Mouse (Mus musculus) duodenum, adult 2 months (tissue): ENCODE data around the gene Cga. TPM values are rescaled to one million over a fixed set of nuclear protein-coding genes. Genes with fewer than 3 reads are reported as not detected.

Experiments
- polyA plus RNA-seq: library from polyadenylated mRNA; depleted of rRNA; stranded (reverse); fragments of >200 nt; gene quantifications from 2 replicates; pipeline ENCODE4 v1.2.3, GENCODE M21; 2012; ENCODE audit warnings: low replicate concordance; rRNA removed

The Cga gene
- polyA plus RNA-seq: not detected in 2 replicates

GRCm38 (mm10) chr4:34893479-34893878 lies at the start of gene Cga:
Gene Cga, plus strand, starts transcription at chr4:34893779.

GRCm38 (mm10) chr4:34882818-34883217 lies 10.8 kb upstream of the Cga start, which contains the start of gene Zfp292:
Gene Zfp292, minus strand, starts transcription at chr4:34882960.

Other genes starting within 250 kb of the Cga start
- 3.7 and 5.4 TPM in 2 replicates for gene Slc35a1, start 206.3 kb upstream of the Cga start, polyA plus RNA-seq
- not detected in 2 replicates for gene Cfap206, start 163.6 kb upstream of the Cga start, polyA plus RNA-seq
- not detected in 2 replicates for gene Gm136, start 137.5 kb upstream of the Cga start, polyA plus RNA-seq
- gene Smim8, start 115.4 kb upstream of the Cga start, polyA plus RNA-seq: 0.37 and 0.50 TPM in 2 replicates
- 0.36 and 0.47 TPM in 2 replicates for gene Zfp292, start 10.8 kb upstream of the Cga start, polyA plus RNA-seq